Mouse (Mus musculus) olfactory bulb, adult 2 months (tissue): Measurements from ENCODE around the gene Lenep.

ENCODE experiments used
- CTCF ChIP-seq: fragments of 200-500 bp; IDR thresholded peaks from 2 replicates; pipeline ENCODE4 v1.5.1; 2012; ENCODE audit warnings: low read depth, mild to moderate bottlenecking, low read length, moderate library complexity; ENCODE audit not compliant: insufficient read depth
- POLR2A ChIP-seq: fragments of 200-500 bp; IDR thresholded peaks from 2 replicates; pipeline ENCODE4 v1.6.1; 2012; ENCODE audit warnings: mild to moderate bottlenecking, low read depth, low read length, moderate library complexity; ENCODE audit not compliant: insufficient read depth

DNA sequence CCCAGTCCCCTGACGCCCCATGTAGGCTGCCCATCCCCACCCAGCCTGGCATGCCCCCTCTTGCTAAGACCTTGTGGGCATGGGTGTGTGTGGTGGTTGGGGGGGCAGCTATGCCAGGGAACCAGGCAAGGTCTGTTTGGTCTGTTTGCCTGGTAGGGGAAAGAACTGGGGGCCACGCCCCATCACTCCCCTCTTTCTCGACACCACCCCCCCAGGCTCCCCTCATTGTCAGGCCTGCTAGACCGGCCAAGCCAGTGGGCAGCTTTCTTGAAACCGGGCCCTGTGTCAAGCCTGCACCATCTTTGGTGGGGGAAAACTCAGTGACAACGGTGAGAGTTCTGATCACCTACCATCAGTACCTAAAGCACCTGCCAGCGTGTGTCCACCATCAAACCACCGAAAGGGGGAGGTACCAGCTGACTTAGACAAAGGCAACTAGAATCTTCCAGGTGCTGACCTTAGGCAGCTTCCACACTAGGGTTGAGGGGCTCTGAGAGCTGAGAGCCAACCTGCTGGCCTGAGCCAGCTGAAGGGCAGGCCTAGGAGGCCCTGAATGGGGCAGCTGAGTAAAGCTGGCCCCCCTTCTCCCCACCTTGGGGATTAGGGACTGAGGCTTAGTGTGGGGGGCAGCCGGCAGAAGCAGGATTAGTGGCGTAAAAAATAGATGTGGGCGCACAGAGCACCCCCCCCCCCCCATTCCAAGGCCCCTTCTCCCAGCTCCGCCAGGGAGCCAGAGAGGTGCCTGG is 18.1 kb downstream of the Lenep start:
- no peak for TF ChIP-seq POLR2A
- TF ChIP-seq CTCF = no peak
